Mouse (Mus musculus) E14TG2a.4 (cell line): ENCODE data around the gene Rab5c.

Experiments used
- CTCF ChIP-seq: conservative IDR thresholded peaks from 2 replicates; pipeline ENCODE4 v1.5.1; 2014; ENCODE audit warnings: low read length
- POU5F1 ChIP-seq: IDR thresholded peaks from 2 replicates; pipeline ENCODE4 v1.6.1; 2014; ENCODE audit warnings: low read length, borderline replicate concordance

DNA sequence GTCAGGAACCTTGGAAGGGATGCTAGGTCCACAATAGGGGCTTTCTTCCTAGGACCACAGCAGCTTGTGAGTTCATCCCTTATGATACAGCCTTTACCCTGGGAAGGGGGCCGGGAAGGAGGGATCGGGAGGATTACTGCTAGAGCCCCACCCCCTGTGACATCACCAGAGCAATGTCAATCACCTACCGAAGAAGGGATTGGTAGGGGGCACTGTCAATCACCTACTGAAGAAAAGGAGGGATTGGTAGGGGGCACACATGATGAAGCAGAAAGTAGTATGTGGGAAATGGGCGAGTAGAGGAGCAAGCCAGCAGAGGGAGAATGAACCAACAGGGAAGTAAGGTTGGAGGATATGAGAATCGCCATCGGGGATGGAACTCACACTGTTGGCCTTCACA lies 18.5 kb upstream of the Rab5c start:
- no peak for TF ChIP-seq CTCF
- TF ChIP-seq POU5F1, result no peak
